Mouse (Mus musculus): ENCODE measurements around the gene Dguok. TPM values are rescaled to one million over a fixed set of nuclear protein-coding genes. Genes with fewer than 3 reads are reported as not detected.

The Dguok gene
- total RNA-seq (2014; rRNA removed): 35.3 and 44.5 TPM in 2 replicates
- 47.8 and 52.1 TPM in 2 replicates for polyA plus RNA-seq (2015; fragmentation: Nextera tagmentation; extraction: Ambion mirVana)

GRCm38 (mm10) chr6:83506258-83507167 is at the start of gene Dguok:
Dguok (minus strand) TSS chr6:83506969.
- peak within 1 kb of the TSS; percentile 95 for H3K27ac ChIP-seq (ENCODE audit: low read depth, low read length)
- no peaks in the 10 kb centered on the region for H3K9me3 ChIP-seq (ENCODE audit: low read length)
- peak within 1 kb of the TSS; percentile 71 for H3K4me3 ChIP-seq (ENCODE audit: low read depth, low read length)
- no peak for TF ChIP-seq CTCF (IDR thresholded peaks at IDR 0.05; ENCODE audit: low read depth)
- ATAC-seq (peak; percentile 99), DNase-seq (peak; percentile 99)
- no peaks in the 10 kb centered on the region for H3K27me3 ChIP-seq (ENCODE audit: insufficient read depth, low read length)
- peaks cover 4% of the 10 kb centered on the region; the same call in 1 of the 2 replicates for H3K4me1 ChIP-seq (ENCODE audit: insufficient read depth)
- 2% methylated on average over 54 of the region's 54 CpGs for WGBS
- peak within 1 kb of the TSS; percentile 66 for H3K4me2 ChIP-seq (ENCODE audit: low read depth)
- H3K36me3 ChIP-seq (ENCODE audit: insufficient read depth): no peaks in the 10 kb centered on the region
- H3K9ac ChIP-seq: peak within 1 kb of the TSS; percentile 86

- no peaks in the 10 kb centered on the region for H3K4me1 ChIP-seq (ENCODE audit: insufficient read depth)
- H3K9me3 ChIP-seq (ENCODE audit: low read length): no peaks in the 10 kb centered on the region
- DNase-seq: no peak
- no peak for ATAC-seq
- H3K36me3 ChIP-seq (ENCODE audit: insufficient read depth): peaks cover 71% of the 10 kb centered on the region
- H3K4me3 ChIP-seq (ENCODE audit: low read depth, low read length): no peak overlapping the region
- 86% methylated on average over 6 of the region's 6 CpGs for WGBS
- TF ChIP-seq CTCF (IDR thresholded peaks at IDR 0.05; ENCODE audit: low read depth): no peak
- H3K9ac ChIP-seq: no peak overlapping the region
- no peak overlapping the region for H3K27ac ChIP-seq (ENCODE audit: low read depth, low read length)
- H3K4me2 ChIP-seq (ENCODE audit: low read depth): no peak overlapping the region
- H3K27me3 ChIP-seq (ENCODE audit: insufficient read depth, low read length): no peaks in the 10 kb centered on the region
These were observed 49.2 kb upstream of the Dguok start for GRCm38 (mm10) chr6:83555972-83556371.

GRCm38 (mm10) chr6:83548346-83548745 is 41.6 kb upstream of the Dguok start:
- H3K27ac ChIP-seq (ENCODE audit: low read depth, low read length): no peak overlapping the region
- no peak for TF ChIP-seq CTCF (IDR thresholded peaks at IDR 0.05; ENCODE audit: low read depth)
- DNase-seq (no peak), ATAC-seq (no peak)
- H3K9me3 ChIP-seq (ENCODE audit: low read length): no peaks in the 10 kb centered on the region
- H3K9ac ChIP-seq: no peak overlapping the region
- H3K27me3 ChIP-seq (ENCODE audit: insufficient read depth, low read length): no peaks in the 10 kb centered on the region
- H3K4me1 ChIP-seq (ENCODE audit: insufficient read depth): no peaks in the 10 kb centered on the region
- H3K4me3 ChIP-seq (ENCODE audit: low read depth, low read length): no peak overlapping the region
- H3K36me3 ChIP-seq (ENCODE audit: insufficient read depth): peaks cover 42% of the 10 kb centered on the region
- H3K4me2 ChIP-seq (ENCODE audit: low read depth): no peak overlapping the region
- WGBS: 35% methylated on average over 5 of the region's 5 CpGs

- Histone ChIP-seq H3K27ac (ENCODE audit: low read depth, low read length) (no peak overlapping the region), H3K4me3 (ENCODE audit: low read depth, low read length) (no peak overlapping the region), H3K9me3 (ENCODE audit: low read length) (no peaks in the 10 kb centered on the region), H3K4me2 (ENCODE audit: low read depth) (no peak overlapping the region), H3K9ac (no peak overlapping the region), H3K4me1 (ENCODE audit: insufficient read depth) (no peaks in the 10 kb centered on the region), H3K27me3 (ENCODE audit: insufficient read depth, low read length) (no peaks in the 10 kb centered on the region), H3K36me3 (ENCODE audit: insufficient read depth) (peaks cover 35% of the 10 kb centered on the region)
- TF ChIP-seq CTCF (IDR thresholded peaks at IDR 0.05; ENCODE audit: low read depth): no peak
- 84% methylated on average over 3 of the region's 3 CpGs for WGBS
- ATAC-seq: no peak
- DNase-seq: no peak
These were observed 39.0 kb upstream of the Dguok start for GRCm38 (mm10) chr6:83545778-83546177.

DNA sequence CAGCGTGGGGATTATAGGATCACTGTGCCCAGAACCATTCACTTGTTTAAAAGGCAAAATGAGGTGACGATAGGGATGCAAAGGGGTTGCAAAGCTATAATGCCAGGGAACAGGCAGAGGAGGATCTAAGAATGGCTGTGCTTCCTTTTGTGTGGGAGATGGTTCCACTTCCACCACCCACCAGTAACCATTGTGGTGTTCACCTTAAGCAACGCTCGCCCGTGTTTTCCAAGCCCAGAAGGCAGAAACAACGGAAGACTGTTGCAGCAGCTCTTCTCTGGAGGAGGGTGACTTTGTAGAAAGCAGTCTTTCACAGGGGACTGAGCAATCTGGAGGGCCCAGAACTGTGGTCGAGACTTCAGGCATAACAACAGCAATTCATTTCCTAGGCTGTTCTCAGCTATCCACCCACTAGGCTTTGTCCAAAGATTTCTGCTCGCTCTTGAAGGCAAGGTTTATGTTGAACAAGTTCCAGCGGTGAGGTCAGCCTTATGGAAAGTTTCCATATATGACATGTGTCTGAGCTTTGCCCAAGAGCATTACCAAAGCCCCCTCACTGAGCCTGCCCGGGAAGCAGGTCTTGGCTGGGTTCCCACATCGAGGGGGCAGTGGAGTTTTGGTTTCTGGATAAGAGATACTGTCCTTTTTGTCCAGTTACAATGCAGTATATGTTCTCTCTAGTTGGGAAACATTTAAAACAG is 35.1 kb upstream of the Dguok start:
- Histone ChIP-seq H3K27me3 (ENCODE audit: insufficient read depth, low read length) (no peaks in the 10 kb centered on the region), H3K27ac (ENCODE audit: low read depth, low read length) (no peak overlapping the region), H3K4me3 (ENCODE audit: low read depth, low read length) (no peak overlapping the region), H3K9ac (no peak overlapping the region), H3K36me3 (ENCODE audit: insufficient read depth) (peaks cover 27% of the 10 kb centered on the region), H3K9me3 (ENCODE audit: low read length) (no peaks in the 10 kb centered on the region), H3K4me2 (ENCODE audit: low read depth) (no peak overlapping the region), H3K4me1 (ENCODE audit: insufficient read depth) (no peaks in the 10 kb centered on the region)
- ATAC-seq: no peak
- WGBS: 50% methylated on average over 11 of the region's 11 CpGs
- no peak for TF ChIP-seq CTCF (IDR thresholded peaks at IDR 0.05; ENCODE audit: low read depth)
- DNase-seq: no peak

DNA sequence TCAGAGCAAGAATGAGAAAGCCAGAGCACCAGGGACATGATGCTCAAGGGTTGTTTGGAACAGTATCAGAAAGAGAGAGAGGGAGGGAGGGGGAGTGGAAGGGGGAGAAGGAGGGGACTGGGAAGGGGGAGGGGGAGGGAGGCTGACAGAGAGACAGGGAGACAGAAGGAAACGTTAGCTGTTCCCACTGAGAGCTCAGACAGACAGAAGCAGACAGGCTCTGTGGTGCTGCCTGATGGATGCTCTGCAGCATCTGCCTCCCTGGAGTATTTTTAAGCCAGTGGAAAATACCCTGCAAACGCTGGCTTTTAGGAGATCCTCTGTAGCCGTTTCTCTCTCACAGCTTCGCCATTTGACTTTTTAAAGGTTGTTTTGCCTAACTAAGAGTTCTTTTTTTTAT is 33.2 kb upstream of the Dguok start:
- Histone ChIP-seq H3K4me1 (ENCODE audit: insufficient read depth) (no peaks in the 10 kb centered on the region), H3K4me2 (ENCODE audit: low read depth) (no peak overlapping the region), H3K9ac (no peak overlapping the region), H3K9me3 (ENCODE audit: low read length) (no peaks in the 10 kb centered on the region), H3K36me3 (ENCODE audit: insufficient read depth) (peaks cover 8% of the 10 kb centered on the region), H3K4me3 (ENCODE audit: low read depth, low read length) (no peak overlapping the region), H3K27ac (ENCODE audit: low read depth, low read length) (no peak overlapping the region), H3K27me3 (ENCODE audit: insufficient read depth, low read length) (no peaks in the 10 kb centered on the region)
- TF ChIP-seq CTCF (IDR thresholded peaks at IDR 0.05; ENCODE audit: low read depth): no peak
- peak; percentile 16 for DNase-seq
- WGBS: 46% methylated on average over 4 of the region's 4 CpGs
- ATAC-seq: peak; percentile 12; the same call in 1 of the 2 replicates

DNA sequence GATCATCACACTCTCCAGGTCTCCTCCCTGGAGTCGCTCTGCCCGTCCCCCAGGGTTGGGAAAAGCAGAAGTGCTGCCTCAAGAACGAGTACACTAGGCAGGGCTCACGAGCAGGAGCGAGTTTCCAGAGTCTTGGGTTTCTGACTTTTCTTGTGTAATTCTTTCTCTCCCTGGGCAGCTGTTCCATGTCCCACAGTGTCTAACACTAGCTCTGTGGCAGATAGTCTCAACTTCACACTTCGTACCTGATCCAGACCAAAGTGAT is 30.0 kb upstream of the Dguok start:
- Histone ChIP-seq H3K9ac (no peak overlapping the region), H3K4me2 (ENCODE audit: low read depth) (no peak overlapping the region), H3K4me3 (ENCODE audit: low read depth, low read length) (no peak overlapping the region), H3K9me3 (ENCODE audit: low read length) (no peaks in the 10 kb centered on the region), H3K36me3 (ENCODE audit: insufficient read depth) (no peaks in the 10 kb centered on the region), H3K4me1 (ENCODE audit: insufficient read depth) (no peaks in the 10 kb centered on the region), H3K27ac (ENCODE audit: low read depth, low read length) (no peak overlapping the region), H3K27me3 (ENCODE audit: insufficient read depth, low read length) (no peaks in the 10 kb centered on the region)
- WGBS: 45% methylated on average over 6 of the region's 6 CpGs
- ATAC-seq: no peak
- DNase-seq: no peak
- TF ChIP-seq CTCF (IDR thresholded peaks at IDR 0.05; ENCODE audit: low read depth): no peak

Data from forebrain, postnatal 0 days (tissue).